Mouse (Mus musculus): ENCODE data around the gene Cd72. TPM values are rescaled to one million over a fixed set of nuclear protein-coding genes. Genes with fewer than 3 reads are reported as not detected.

Cd72 gene
- 48.5 TPM for total RNA-seq (2023)

DNA sequence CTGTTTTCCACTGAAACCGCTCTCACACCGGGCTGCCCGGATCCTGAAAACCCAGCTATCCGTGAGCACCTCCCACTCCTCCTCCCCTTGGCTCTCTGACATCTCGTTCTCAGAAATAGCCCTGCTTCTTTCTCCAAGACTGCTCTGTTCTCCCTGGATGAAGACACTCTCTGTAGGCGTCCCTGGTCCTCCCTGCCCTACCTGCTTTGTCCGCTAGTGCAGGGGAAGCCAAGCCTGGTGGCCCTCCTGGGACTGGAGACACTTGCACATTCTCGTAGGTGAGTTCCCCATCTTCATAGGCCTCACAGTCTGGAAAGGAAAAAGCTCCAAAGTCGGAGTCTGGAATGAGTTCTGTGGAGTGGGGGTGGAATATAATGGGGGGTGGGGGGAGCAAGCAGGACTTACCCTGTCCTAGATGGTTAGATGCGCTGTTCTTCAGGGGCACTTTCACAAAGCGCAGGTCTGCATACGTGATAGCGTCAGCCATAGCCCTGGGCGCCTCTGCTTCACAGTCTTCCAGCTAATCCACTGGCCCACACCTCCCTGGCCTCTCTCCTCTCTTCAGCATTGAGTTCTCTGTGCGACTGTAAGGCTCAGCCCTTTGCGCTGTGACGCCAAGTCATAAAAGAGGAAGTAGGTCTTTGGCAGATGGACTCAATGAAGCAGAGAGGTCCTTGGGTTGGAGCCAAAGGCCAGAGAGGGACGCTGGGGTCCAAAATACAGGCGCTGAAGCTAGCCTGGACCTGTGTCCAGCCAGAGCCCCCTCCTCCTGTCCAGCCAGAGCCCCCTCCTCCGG is at the start of gene Cd72:
Gene Cd72 (minus strand): TSS at position 588 of the 796 bp plus-strand sequence.

GRCm38 (mm10) chr4:43499407-43500333 is 45.2 kb upstream of the Cd72 start, which contains the start of gene Arhgef39:
TSS of gene Arhgef39 (minus strand) at chr4:43499695.

DNA sequence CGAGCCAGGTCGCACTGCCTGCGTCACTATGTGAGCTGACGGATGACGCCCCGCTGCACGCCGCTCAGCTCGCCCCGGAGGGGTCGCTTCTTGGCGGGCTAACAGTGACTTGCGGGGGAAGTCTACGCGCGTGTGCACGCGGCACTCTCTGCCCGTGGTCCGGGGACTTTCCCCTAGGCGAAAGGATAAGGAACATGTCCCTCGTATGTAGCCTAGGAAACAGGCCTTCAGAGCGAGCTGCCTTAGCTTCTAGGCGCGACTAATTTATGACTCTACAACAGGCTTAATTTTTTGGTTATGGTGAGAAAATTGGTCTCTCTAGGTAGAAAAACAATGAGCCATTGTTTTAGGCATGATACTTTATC is 38.4 kb upstream of the Cd72 start, which contains the start of gene Ccdc107:
Gene Ccdc107 (plus strand): TSS at position 80 of the 365 bp plus-strand sequence.

GRCm38 (mm10) chr4:43483535-43484091 is 29.2 kb upstream of the Cd72 start, which contains the start of gene Sit1:
TSS of gene Sit1 (minus strand) at chr4:43483734.

GRCm38 (mm10) chr4:43441639-43442038 is 12.8 kb downstream of the Cd72 start, which contains the start of gene Tesk1:
TSS of gene Tesk1 (plus strand) at chr4:43441939.

GRCm38 (mm10) chr4:43428946-43429345 is 25.5 kb downstream of the Cd72 start, which contains the start of gene Fam166b:
TSS of gene Fam166b (minus strand) at chr4:43429134.

Other genes starting within 250 kb of the Cd72 start
- gene Atp8b5, start 187.5 kb downstream of the Cd72 start, total RNA-seq (2023): not detected
- 0.59 TPM for gene Rusc2, start 72.6 kb downstream of the Cd72 start, total RNA-seq (2023)
- gene Fam166b, start 25.5 kb downstream of the Cd72 start, total RNA-seq (2023): not detected
- 35.3 TPM for gene Tesk1, start 12.7 kb downstream of the Cd72 start, total RNA-seq (2023)
- 60.7 TPM for gene Sit1, start 29.1 kb upstream of the Cd72 start, total RNA-seq (2023)
- 21.2 TPM for gene Ccdc107, start 38.3 kb upstream of the Cd72 start, total RNA-seq (2023)
- gene Arhgef39, start 45.1 kb upstream of the Cd72 start, total RNA-seq (2023): 3.0 TPM
- not detected for gene Car9, start 52.3 kb upstream of the Cd72 start, total RNA-seq (2023)
- gene Tpm2, start 69.1 kb upstream of the Cd72 start, total RNA-seq (2023): not detected
- gene Creb3, start 107.7 kb upstream of the Cd72 start, total RNA-seq (2023): 73.3 TPM
- gene Tln1, start 108.1 kb upstream of the Cd72 start, total RNA-seq (2023): 270 TPM
- gene Rgp1, start 124.1 kb upstream of the Cd72 start, total RNA-seq (2023): 34.1 TPM
- 26.5 TPM for gene Gba2, start 124.2 kb upstream of the Cd72 start, total RNA-seq (2023)
- not detected for gene Msmp, start 129.9 kb upstream of the Cd72 start, total RNA-seq (2023)
- gene Npr2, start 177.3 kb upstream of the Cd72 start, total RNA-seq (2023): not detected
- 0.62 TPM for gene Spag8, start 199.0 kb upstream of the Cd72 start, total RNA-seq (2023)
- 17.1 TPM for gene Hint2, start 201.8 kb upstream of the Cd72 start, total RNA-seq (2023)
- 4.6 TPM for gene Tmem8b, start 214.3 kb upstream of the Cd72 start, total RNA-seq (2023)
- not detected for gene Fam221b, start 214.5 kb upstream of the Cd72 start, total RNA-seq (2023)
- gene Olfr70, start 246.2 kb upstream of the Cd72 start, total RNA-seq (2023): not detected

All from CD4-positive naive resting alpha-beta T cell, adult 76 days (primary cell).